Comparison of ENCODE assay signal across 17 mouse cellular contexts in the genomic region with DNA sequence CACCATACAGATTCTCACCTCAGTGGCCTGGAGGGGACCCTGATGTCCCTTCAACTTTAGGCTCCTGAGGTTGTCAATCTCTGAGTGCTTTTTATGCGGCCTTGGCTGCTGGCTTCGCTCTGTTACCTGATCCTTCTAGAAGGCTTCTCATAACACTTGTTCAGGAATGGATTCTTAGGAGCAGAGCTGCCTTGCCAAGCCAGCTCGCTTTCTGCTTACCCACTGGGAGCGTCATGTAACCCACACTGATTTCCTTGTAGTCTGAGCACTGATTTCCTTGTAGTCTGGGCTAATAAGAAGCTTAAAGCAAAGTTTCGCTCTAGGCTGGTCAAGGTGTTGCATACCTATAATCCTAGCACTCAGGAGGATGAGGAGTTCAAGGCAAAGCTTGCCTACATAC. TPM values are rescaled to one million over a fixed set of nuclear protein-coding genes. Genes with fewer than 3 reads are reported as not detected.
"Had no signal": no experiment of that assay in that cellular context is flagged by ENCODE, and none has a peak within 500 bp of the region (broad histone marks: within the 10 kb centered on the region; RNA-seq: fewer than 3 reads in every experiment).

No protein-coding gene starts in this region.

- H3K9ac ChIP-seq: limb, embryonic 12.5 days; limb, embryonic 15.5 days; liver, embryonic 14.5 days; liver, postnatal 0 days; lung, embryonic 14.5 days; midbrain, embryonic 13.5 days had no signal

- DNase-seq: kidney, adult 9 months; kidney, postnatal 14 days; kidney, postnatal 4 days; left cerebral cortex, postnatal 4 days; liver, postnatal 0 days; lung, embryonic 14.5 days; lung, postnatal 36 days; thymus, adult 18-20 months; thymus, postnatal 36 days had no signal

- H3K4me1 ChIP-seq: limb, embryonic 12.5 days; limb, embryonic 15.5 days; megakaryocyte, embryonic 14.5 days; midbrain, embryonic 13.5 days had no signal

- H3K4me2 ChIP-seq: limb, embryonic 12.5 days; limb, embryonic 15.5 days; liver, embryonic 11.5 days; lung, embryonic 14.5 days; midbrain, embryonic 13.5 days had no signal

- H3K27me3 ChIP-seq: limb, embryonic 12.5 days; limb, embryonic 15.5 days; megakaryocyte, embryonic 14.5 days had no signal

- H3K36me3 ChIP-seq: limb, embryonic 12.5 days; limb, embryonic 15.5 days; midbrain, embryonic 10.5 days; midbrain, embryonic 13.5 days had no signal

- H3K4me3 ChIP-seq: limb, embryonic 12.5 days; limb, embryonic 15.5 days; megakaryocyte, embryonic 14.5 days; midbrain, embryonic 10.5 days; midbrain, embryonic 13.5 days had no signal

- H3K9me3 ChIP-seq: limb, embryonic 12.5 days; limb, embryonic 15.5 days; megakaryocyte, embryonic 14.5 days; midbrain, embryonic 10.5 days; midbrain, embryonic 13.5 days had no signal

- ATAC-seq: liver, postnatal 0 days; lung, postnatal 0 days; midbrain, embryonic 13.5 days had no signal

- H3K27ac ChIP-seq: limb, embryonic 12.5 days; limb, embryonic 15.5 days; liver, embryonic 14.5 days; midbrain, embryonic 10.5 days; midbrain, embryonic 13.5 days had no signal

RNA-seq across cellular contexts. Expression of a gene that starts 21.0 kb away (rescaled TPM):
- polyA plus RNA-seq: limb, embryonic 12.5 days; liver, embryonic 11.5 days; liver, embryonic 14.5 days had no signal
